Mouse (Mus musculus) testis, postnatal 14 days (tissue): ENCODE data around the gene Lpar3.

Experiments
- DNase-seq: peaks from one replicate; pipeline ENCODE4 v3.0.0; 2021; ENCODE audit warnings: low spot score

The Lpar3 gene

GRCm38 (mm10) chr3:146309586-146309985, 88.8 kb downstream of the Lpar3 start:
- no peak for DNase-seq

- no peak for DNase-seq
Observed at GRCm38 (mm10) chr3:146311121-146311538, 90.4 kb downstream of the Lpar3 start.

GRCm38 (mm10) chr3:146315414-146315813, 94.7 kb downstream of the Lpar3 start:
- no peak for DNase-seq

- DNase-seq: no peak
Observed at GRCm38 (mm10) chr3:146316293-146316692, 95.5 kb downstream of the Lpar3 start.

- no peak for DNase-seq
Observed at GRCm38 (mm10) chr3:146317366-146317765, 96.6 kb downstream of the Lpar3 start.

- no peak for DNase-seq
Observed at GRCm38 (mm10) chr3:146317911-146318310, 97.1 kb downstream of the Lpar3 start.

GRCm38 (mm10) chr3:146318520-146318938, 97.8 kb downstream of the Lpar3 start:
- DNase-seq: no peak

GRCm38 (mm10) chr3:146318987-146319386, 98.2 kb downstream of the Lpar3 start:
- DNase-seq: no peak

GRCm38 (mm10) chr3:146319503-146319902, 98.7 kb downstream of the Lpar3 start:
- no peak for DNase-seq

- peak; percentile 30 for DNase-seq
Observed at GRCm38 (mm10) chr3:146324949-146325348, 104.2 kb downstream of the Lpar3 start.

GRCm38 (mm10) chr3:146326743-146327536, 106.2 kb downstream of the Lpar3 start:
- no peak for DNase-seq

GRCm38 (mm10) chr3:146327537-146328255, 106.9 kb downstream of the Lpar3 start:
- DNase-seq: peak; percentile 87

- no peak for DNase-seq
Observed at GRCm38 (mm10) chr3:146328749-146329148, 108.0 kb downstream of the Lpar3 start.

- DNase-seq: no peak
Observed at GRCm38 (mm10) chr3:146331819-146332218, 111.1 kb downstream of the Lpar3 start.

GRCm38 (mm10) chr3:146333270-146333669, 112.5 kb downstream of the Lpar3 start:
- DNase-seq: no peak

- no peak for DNase-seq
Observed at GRCm38 (mm10) chr3:146334070-146334469, 113.3 kb downstream of the Lpar3 start.
